Mouse (Mus musculus): ENCODE results near the gene Lrmda. TPM values are rescaled to one million over a fixed set of nuclear protein-coding genes. Genes with fewer than 3 reads are reported as not detected.

Gene Lrmda
- total and polyA plus RNA-seq, 2 experiments from 2014 or later, result 0.38 to 0.82 TPM

GRCm38 (mm10) chr14:22964796-22965660 lies 945.5 kb downstream of the Lrmda start:
- no peaks in the 10 kb centered on the region for H3K4me1 ChIP-seq (ENCODE audit: control insufficient read depth, insufficient read depth)
- no peak overlapping the region for H3K4me3 ChIP-seq (ENCODE audit: low read depth, low read length)
- no peak overlapping the region for H3K4me2 ChIP-seq (ENCODE audit: low read depth, low read length)
- no peaks in the 10 kb centered on the region for H3K36me3 ChIP-seq (replicated peaks; ENCODE audit: control insufficient read depth, insufficient read depth, low read length)
- H3K9ac ChIP-seq (replicated peaks; ENCODE audit: low read depth, low read length), result no peak overlapping the region
- WGBS, result 81% methylated on average over 9 of the region's 9 CpGs
- DNase-seq (ENCODE audit: low spot score) (no peak), ATAC-seq (ENCODE audit: insufficient read depth, low read depth) (no peak)
- H3K9me3 ChIP-seq (replicated peaks; ENCODE audit: control insufficient read depth, low read length), result no peaks in the 10 kb centered on the region
- no peaks in the 10 kb centered on the region for H3K27me3 ChIP-seq (ENCODE audit: control insufficient read depth, insufficient read depth, low read length)
- TF ChIP-seq CTCF (IDR thresholded peaks at IDR 0.05; ENCODE audit: low read depth) (no peak), EP300 (IDR thresholded peaks at IDR 0.05; ENCODE audit: low read depth) (no peak)
- no peak overlapping the region for H3K27ac ChIP-seq (ENCODE audit: low read depth)

- no peaks in the 10 kb centered on the region for H3K27me3 ChIP-seq (ENCODE audit: control insufficient read depth, insufficient read depth, low read length)
- ATAC-seq (ENCODE audit: insufficient read depth, low read depth) (no peak), DNase-seq (ENCODE audit: low spot score) (no peak)
- no peak overlapping the region for H3K27ac ChIP-seq (ENCODE audit: low read depth)
- TF ChIP-seq CTCF (IDR thresholded peaks at IDR 0.05; ENCODE audit: low read depth) (no peak), EP300 (IDR thresholded peaks at IDR 0.05; ENCODE audit: low read depth) (no peak)
- no peak overlapping the region for H3K4me2 ChIP-seq (ENCODE audit: low read depth, low read length)
- no peaks in the 10 kb centered on the region for H3K9me3 ChIP-seq (replicated peaks; ENCODE audit: control insufficient read depth, low read length)
- no peaks in the 10 kb centered on the region for H3K4me1 ChIP-seq (ENCODE audit: control insufficient read depth, insufficient read depth)
- 80% methylated on average over 5 of the region's 5 CpGs for WGBS
- H3K9ac ChIP-seq (replicated peaks; ENCODE audit: low read depth, low read length), result no peak overlapping the region
- no peaks in the 10 kb centered on the region for H3K36me3 ChIP-seq (replicated peaks; ENCODE audit: control insufficient read depth, insufficient read depth, low read length)
- H3K4me3 ChIP-seq (ENCODE audit: low read depth, low read length), result no peak overlapping the region
Observed at GRCm38 (mm10) chr14:22968705-22969104, 949.2 kb downstream of the Lrmda start.

- WGBS, result 61% methylated on average over 2 of the region's 2 CpGs
- no peak overlapping the region for H3K27ac ChIP-seq (ENCODE audit: low read depth)
- peak; percentile 7 for DNase-seq (ENCODE audit: low spot score)
- no peak for ATAC-seq (ENCODE audit: insufficient read depth, low read depth)
- no peak overlapping the region for H3K4me3 ChIP-seq (ENCODE audit: low read depth, low read length)
- H3K36me3 ChIP-seq (replicated peaks; ENCODE audit: control insufficient read depth, insufficient read depth, low read length), result no peaks in the 10 kb centered on the region
- no peak overlapping the region for H3K9ac ChIP-seq (replicated peaks; ENCODE audit: low read depth, low read length)
- no peaks in the 10 kb centered on the region for H3K9me3 ChIP-seq (replicated peaks; ENCODE audit: control insufficient read depth, low read length)
- no peak overlapping the region for H3K4me2 ChIP-seq (ENCODE audit: low read depth, low read length)
- TF ChIP-seq EP300 (IDR thresholded peaks at IDR 0.05; ENCODE audit: low read depth), result no peak
- TF ChIP-seq CTCF (IDR thresholded peaks at IDR 0.05; ENCODE audit: low read depth), result no peak
- H3K27me3 ChIP-seq (ENCODE audit: control insufficient read depth, insufficient read depth, low read length), result no peaks in the 10 kb centered on the region
- H3K4me1 ChIP-seq (ENCODE audit: control insufficient read depth, insufficient read depth), result no peaks in the 10 kb centered on the region
Observed at GRCm38 (mm10) chr14:22986736-22987135, 967.2 kb downstream of the Lrmda start.

GRCm38 (mm10) chr14:22988090-22988669 lies 968.7 kb downstream of the Lrmda start:
- H3K9ac ChIP-seq (replicated peaks; ENCODE audit: low read depth, low read length), result no peak overlapping the region
- no peaks in the 10 kb centered on the region for H3K9me3 ChIP-seq (replicated peaks; ENCODE audit: control insufficient read depth, low read length)
- H3K27ac ChIP-seq (ENCODE audit: low read depth), result no peak overlapping the region
- ATAC-seq (ENCODE audit: insufficient read depth, low read depth), result no peak
- DNase-seq (ENCODE audit: low spot score), result no peak
- no peak overlapping the region for H3K4me2 ChIP-seq (ENCODE audit: low read depth, low read length)
- H3K4me3 ChIP-seq (ENCODE audit: low read depth, low read length), result no peak overlapping the region
- H3K36me3 ChIP-seq (replicated peaks; ENCODE audit: control insufficient read depth, insufficient read depth, low read length), result no peaks in the 10 kb centered on the region
- no peaks in the 10 kb centered on the region for H3K27me3 ChIP-seq (ENCODE audit: control insufficient read depth, insufficient read depth, low read length)
- TF ChIP-seq CTCF (IDR thresholded peaks at IDR 0.05; ENCODE audit: low read depth), result no peak
- TF ChIP-seq EP300 (IDR thresholded peaks at IDR 0.05; ENCODE audit: low read depth), result no peak
- 78% methylated on average over 3 of the region's 3 CpGs for WGBS
- no peaks in the 10 kb centered on the region for H3K4me1 ChIP-seq (ENCODE audit: control insufficient read depth, insufficient read depth)

DNA sequence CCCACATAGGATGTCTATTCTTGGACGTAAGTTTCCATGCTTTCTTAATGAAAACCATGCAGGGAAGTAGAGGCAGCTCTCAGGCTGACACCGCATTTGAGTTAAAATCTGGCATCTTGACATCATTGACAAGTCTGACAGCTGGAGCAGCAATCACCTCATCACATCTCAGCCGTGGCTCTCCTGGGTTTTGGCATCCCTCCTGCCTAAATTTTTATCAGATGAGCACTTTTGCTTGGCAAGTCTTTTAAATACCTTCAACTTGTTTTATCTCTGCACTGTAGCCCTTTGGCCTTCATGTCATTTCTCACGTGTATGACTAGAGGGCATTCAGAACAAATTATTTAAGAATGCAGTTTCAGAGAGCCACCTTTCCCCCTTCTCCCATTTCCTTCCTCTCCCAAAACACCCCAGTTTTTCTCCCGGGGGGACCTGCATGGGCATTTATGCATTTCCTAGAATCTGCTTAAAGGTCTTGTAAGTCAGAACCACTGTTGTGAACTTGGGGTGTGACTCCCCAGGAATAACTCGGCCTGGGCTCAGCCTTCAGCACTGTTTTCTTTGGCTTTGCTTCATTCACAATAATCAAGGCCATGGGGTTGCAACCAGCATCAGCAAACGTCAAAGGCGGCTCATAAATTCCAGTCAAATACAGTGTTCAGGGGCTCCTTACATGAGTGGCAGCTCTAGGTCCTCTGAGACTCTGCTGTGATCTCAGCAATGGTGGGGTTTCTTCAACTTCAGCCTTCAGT lies 975.8 kb downstream of the Lrmda start:
- DNase-seq (ENCODE audit: low spot score) (no peak), ATAC-seq (ENCODE audit: insufficient read depth, low read depth) (no peak)
- 52% methylated on average over 8 of the region's 8 CpGs for WGBS
- no peak overlapping the region for H3K4me2 ChIP-seq (ENCODE audit: low read depth, low read length)
- H3K9ac ChIP-seq (replicated peaks; ENCODE audit: low read depth, low read length), result no peak overlapping the region
- H3K27ac ChIP-seq (ENCODE audit: low read depth), result no peak overlapping the region
- H3K36me3 ChIP-seq (replicated peaks; ENCODE audit: control insufficient read depth, insufficient read depth, low read length), result no peaks in the 10 kb centered on the region
- H3K27me3 ChIP-seq (ENCODE audit: control insufficient read depth, insufficient read depth, low read length), result no peaks in the 10 kb centered on the region
- H3K9me3 ChIP-seq (replicated peaks; ENCODE audit: control insufficient read depth, low read length), result no peaks in the 10 kb centered on the region
- H3K4me3 ChIP-seq (ENCODE audit: low read depth, low read length), result no peak overlapping the region
- TF ChIP-seq EP300 (IDR thresholded peaks at IDR 0.05; ENCODE audit: low read depth), result no peak
- no peak for TF ChIP-seq CTCF (IDR thresholded peaks at IDR 0.05; ENCODE audit: low read depth)
- no peaks in the 10 kb centered on the region for H3K4me1 ChIP-seq (ENCODE audit: control insufficient read depth, insufficient read depth)

Data from heart, postnatal 0 days (tissue).